Mouse (Mus musculus): ENCODE data around the gene Rab11a. TPM values are rescaled to one million over a fixed set of nuclear protein-coding genes. Genes with fewer than 3 reads are reported as not detected.
A peak's percentile ranks its signal among the peaks of the same experiment; 100 is the strongest.
"Not testable (repeated sequence)": the region's sequence is repeated elsewhere in the genome, so short reads cannot be mapped to it uniquely, and the experiment has no call there.

Rab11a gene
- polyA plus RNA-seq, 1 experiment from 2014 or later, result 252 TPM

GRCm38 (mm10) chr9:64696404-64696803, 41.2 kb downstream of the Rab11a start:
- WGBS, result 92% methylated on average over 4 of the region's 4 CpGs
- Histone ChIP-seq H3K27me3 (ENCODE audit: control insufficient read depth, insufficient read depth, low read length) (no peaks in the 10 kb centered on the region), H3K27ac (replicated peaks; ENCODE audit: low read depth, low read length) (no peak overlapping the region), H3K4me2 (ENCODE audit: low read depth, severe bottlenecking) (no peak overlapping the region), H3K9ac (ENCODE audit: low read length) (no peak overlapping the region), H3K4me1 (ENCODE audit: control insufficient read depth, insufficient read depth, low read length) (no peaks in the 10 kb centered on the region), H3K9me3 (ENCODE audit: control insufficient read depth, low read length) (no peaks in the 10 kb centered on the region), H3K4me3 (ENCODE audit: low read depth, low read length) (no peak overlapping the region), H3K36me3 (ENCODE audit: control insufficient read depth, insufficient read depth, low read length) (no peaks in the 10 kb centered on the region; the same call in 1 of the 2 replicates)
- ATAC-seq (ENCODE audit: insufficient number of reproducible peaks, low FRiP score, low TSS enrichment, low read depth), result no peak
- DNase-seq (ENCODE audit: low spot score), result no peak

DNA sequence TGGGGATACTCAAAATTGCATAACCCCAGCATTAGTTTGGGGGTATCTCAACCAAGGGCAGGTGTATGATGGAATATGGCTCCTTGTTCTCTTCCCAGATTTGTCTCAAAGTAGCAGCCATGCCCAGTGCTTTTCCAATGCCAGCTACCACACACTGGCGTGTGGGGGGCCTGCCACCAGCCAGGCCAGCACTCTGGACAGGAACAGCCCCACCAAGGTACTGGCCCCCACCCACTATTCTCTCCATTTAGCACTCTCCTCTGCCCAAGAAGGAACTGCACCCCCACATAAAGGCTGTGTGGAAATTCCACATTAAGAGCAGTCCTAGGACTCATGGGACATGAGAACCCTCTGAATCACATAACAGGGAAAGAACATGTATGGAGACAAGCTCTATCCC, 42.3 kb downstream of the Rab11a start:
- Histone ChIP-seq H3K4me3 (ENCODE audit: low read depth, low read length) (no peak overlapping the region), H3K4me2 (ENCODE audit: low read depth, severe bottlenecking) (no peak overlapping the region), H3K27ac (replicated peaks; ENCODE audit: low read depth, low read length) (no peak overlapping the region), H3K9ac (ENCODE audit: low read length) (no peak overlapping the region), H3K4me1 (ENCODE audit: control insufficient read depth, insufficient read depth, low read length) (no peaks in the 10 kb centered on the region), H3K36me3 (ENCODE audit: control insufficient read depth, insufficient read depth, low read length) (no peaks in the 10 kb centered on the region), H3K27me3 (ENCODE audit: control insufficient read depth, insufficient read depth, low read length) (no peaks in the 10 kb centered on the region), H3K9me3 (ENCODE audit: control insufficient read depth, low read length) (no peaks in the 10 kb centered on the region)
- 94% methylated on average over 1 of the region's 1 CpGs for WGBS
- no peak for DNase-seq (ENCODE audit: low spot score)
- no peak for ATAC-seq (ENCODE audit: insufficient number of reproducible peaks, low FRiP score, low TSS enrichment, low read depth)

DNA sequence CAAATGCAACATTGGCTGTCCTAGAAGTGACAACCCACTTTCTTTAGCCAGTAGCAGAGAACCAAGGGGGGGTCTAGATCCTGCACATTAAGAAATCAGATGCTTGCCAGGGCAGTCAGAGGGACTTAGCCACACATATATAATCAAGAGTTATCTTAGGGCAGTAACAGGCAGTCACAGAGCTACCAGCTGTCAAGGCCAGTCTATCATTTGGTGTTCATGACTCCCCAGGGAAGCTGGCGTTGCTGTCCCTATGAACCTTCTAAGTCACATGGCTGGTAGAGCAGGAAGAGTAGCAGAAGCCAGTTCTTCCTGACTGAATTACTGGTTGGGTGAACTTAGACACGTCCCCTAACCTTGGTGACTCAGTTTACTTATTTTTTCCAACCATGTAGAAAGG, 44.5 kb downstream of the Rab11a start:
- Histone ChIP-seq H3K9me3 (ENCODE audit: control insufficient read depth, low read length) (no peaks in the 10 kb centered on the region), H3K9ac (ENCODE audit: low read length) (no peak overlapping the region), H3K27ac (replicated peaks; ENCODE audit: low read depth, low read length) (no peak overlapping the region), H3K36me3 (ENCODE audit: control insufficient read depth, insufficient read depth, low read length) (no peaks in the 10 kb centered on the region), H3K4me1 (ENCODE audit: control insufficient read depth, insufficient read depth, low read length) (0 out of 2 replicates have a peak, but pooled peaks cover under 1% of the 10 kb centered on the region), H3K4me2 (ENCODE audit: low read depth, severe bottlenecking) (no peak overlapping the region), H3K4me3 (ENCODE audit: low read depth, low read length) (no peak overlapping the region), H3K27me3 (ENCODE audit: control insufficient read depth, insufficient read depth, low read length) (no peaks in the 10 kb centered on the region)
- no peak for ATAC-seq (ENCODE audit: insufficient number of reproducible peaks, low FRiP score, low TSS enrichment, low read depth)
- DNase-seq (ENCODE audit: low spot score), result no peak
- WGBS, result 75% methylated on average over 2 of the region's 2 CpGs

GRCm38 (mm10) chr9:64691176-64691575, 46.4 kb downstream of the Rab11a start:
- Histone ChIP-seq H3K4me2 (ENCODE audit: low read depth, severe bottlenecking) (no peak overlapping the region), H3K4me3 (ENCODE audit: low read depth, low read length) (no peak overlapping the region), H3K9me3 (ENCODE audit: control insufficient read depth, low read length) (no peaks in the 10 kb centered on the region), H3K27me3 (ENCODE audit: control insufficient read depth, insufficient read depth, low read length) (no peaks in the 10 kb centered on the region), H3K27ac (replicated peaks; ENCODE audit: low read depth, low read length) (no peak overlapping the region), H3K4me1 (ENCODE audit: control insufficient read depth, insufficient read depth, low read length) (peaks cover 8% of the 10 kb centered on the region; the same call in 1 of the 2 replicates), H3K9ac (ENCODE audit: low read length) (no peak overlapping the region), H3K36me3 (ENCODE audit: control insufficient read depth, insufficient read depth, low read length) (no peaks in the 10 kb centered on the region)
- WGBS, result 7% methylated on average over 7 of the region's 7 CpGs
- ATAC-seq (ENCODE audit: insufficient number of reproducible peaks, low FRiP score, low TSS enrichment, low read depth), result no peak
- peak; percentile 80 for DNase-seq (ENCODE audit: low spot score)

GRCm38 (mm10) chr9:64690771-64691170, 46.8 kb downstream of the Rab11a start:
- WGBS, result 93% methylated on average over 2 of the region's 2 CpGs
- no peaks in the 10 kb centered on the region for H3K9me3 ChIP-seq (ENCODE audit: control insufficient read depth, low read length)
- H3K4me3 ChIP-seq (ENCODE audit: low read depth, low read length), result no peak overlapping the region
- H3K4me2 ChIP-seq (ENCODE audit: low read depth, severe bottlenecking), result no peak overlapping the region
- DNase-seq (ENCODE audit: low spot score) (no peak), ATAC-seq (ENCODE audit: insufficient number of reproducible peaks, low FRiP score, low TSS enrichment, low read depth) (no peak)
- peaks cover 8% of the 10 kb centered on the region; the same call in 1 of the 2 replicates for H3K4me1 ChIP-seq (ENCODE audit: control insufficient read depth, insufficient read depth, low read length)
- H3K36me3 ChIP-seq (ENCODE audit: control insufficient read depth, insufficient read depth, low read length), result no peaks in the 10 kb centered on the region
- H3K9ac ChIP-seq (ENCODE audit: low read length), result no peak overlapping the region
- H3K27me3 ChIP-seq (ENCODE audit: control insufficient read depth, insufficient read depth, low read length), result no peaks in the 10 kb centered on the region
- no peak overlapping the region for H3K27ac ChIP-seq (replicated peaks; ENCODE audit: low read depth, low read length)

DNA sequence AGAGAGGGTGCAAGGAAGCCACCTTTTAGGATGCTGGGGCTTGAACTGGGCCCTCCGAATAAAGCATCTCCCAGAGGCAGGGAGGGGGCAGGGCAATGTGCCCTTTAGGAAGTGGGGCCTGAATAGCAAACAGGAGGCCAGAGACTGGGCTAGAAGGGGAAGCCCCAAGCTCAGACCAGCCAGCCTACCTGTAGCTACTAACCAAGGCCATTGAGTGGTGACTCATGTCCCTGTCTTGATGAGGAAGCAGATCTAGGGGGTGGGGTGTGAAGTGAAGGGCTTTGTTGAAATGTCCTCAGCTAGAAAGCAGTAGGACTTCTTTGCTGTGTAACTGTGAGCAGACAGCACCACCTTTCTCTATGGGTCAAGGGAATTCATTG, 49.6 kb downstream of the Rab11a start:
- ATAC-seq (ENCODE audit: insufficient number of reproducible peaks, low FRiP score, low TSS enrichment, low read depth), result no peak
- Histone ChIP-seq H3K27ac (replicated peaks; ENCODE audit: low read depth, low read length) (no peak overlapping the region), H3K4me1 (ENCODE audit: control insufficient read depth, insufficient read depth, low read length) (peaks cover 11% of the 10 kb centered on the region; the same call in 1 of the 2 replicates), H3K36me3 (ENCODE audit: control insufficient read depth, insufficient read depth, low read length) (no peaks in the 10 kb centered on the region), H3K4me3 (ENCODE audit: low read depth, low read length) (no peak overlapping the region), H3K27me3 (ENCODE audit: control insufficient read depth, insufficient read depth, low read length) (no peaks in the 10 kb centered on the region), H3K9ac (ENCODE audit: low read length) (no peak overlapping the region), H3K4me2 (ENCODE audit: low read depth, severe bottlenecking) (no peak overlapping the region), H3K9me3 (ENCODE audit: control insufficient read depth, low read length) (no peaks in the 10 kb centered on the region)
- DNase-seq (ENCODE audit: low spot score), result no peak
- 25% methylated on average over 1 of the region's 1 CpGs for WGBS

- peak; percentile 53 for DNase-seq (ENCODE audit: low spot score)
- no peaks in the 10 kb centered on the region for H3K27me3 ChIP-seq (ENCODE audit: control insufficient read depth, insufficient read depth, low read length)
- H3K27ac ChIP-seq (replicated peaks; ENCODE audit: low read depth, low read length), result no peak overlapping the region
- H3K4me1 ChIP-seq (ENCODE audit: control insufficient read depth, insufficient read depth, low read length), result peaks cover 11% of the 10 kb centered on the region; the same call in 1 of the 2 replicates
- H3K4me3 ChIP-seq (ENCODE audit: low read depth, low read length), result no peak overlapping the region
- 20% methylated on average over 13 of the region's 13 CpGs for WGBS
- H3K9me3 ChIP-seq (ENCODE audit: control insufficient read depth, low read length), result no peaks in the 10 kb centered on the region
- no peak overlapping the region for H3K9ac ChIP-seq (ENCODE audit: low read length)
- ATAC-seq (ENCODE audit: insufficient number of reproducible peaks, low FRiP score, low TSS enrichment, low read depth), result no peak
- H3K4me2 ChIP-seq (ENCODE audit: low read depth, severe bottlenecking), result no peak overlapping the region
- H3K36me3 ChIP-seq (ENCODE audit: control insufficient read depth, insufficient read depth, low read length), result no peaks in the 10 kb centered on the region
These were observed 50.2 kb downstream of the Rab11a start for GRCm38 (mm10) chr9:64687122-64688014.

DNA sequence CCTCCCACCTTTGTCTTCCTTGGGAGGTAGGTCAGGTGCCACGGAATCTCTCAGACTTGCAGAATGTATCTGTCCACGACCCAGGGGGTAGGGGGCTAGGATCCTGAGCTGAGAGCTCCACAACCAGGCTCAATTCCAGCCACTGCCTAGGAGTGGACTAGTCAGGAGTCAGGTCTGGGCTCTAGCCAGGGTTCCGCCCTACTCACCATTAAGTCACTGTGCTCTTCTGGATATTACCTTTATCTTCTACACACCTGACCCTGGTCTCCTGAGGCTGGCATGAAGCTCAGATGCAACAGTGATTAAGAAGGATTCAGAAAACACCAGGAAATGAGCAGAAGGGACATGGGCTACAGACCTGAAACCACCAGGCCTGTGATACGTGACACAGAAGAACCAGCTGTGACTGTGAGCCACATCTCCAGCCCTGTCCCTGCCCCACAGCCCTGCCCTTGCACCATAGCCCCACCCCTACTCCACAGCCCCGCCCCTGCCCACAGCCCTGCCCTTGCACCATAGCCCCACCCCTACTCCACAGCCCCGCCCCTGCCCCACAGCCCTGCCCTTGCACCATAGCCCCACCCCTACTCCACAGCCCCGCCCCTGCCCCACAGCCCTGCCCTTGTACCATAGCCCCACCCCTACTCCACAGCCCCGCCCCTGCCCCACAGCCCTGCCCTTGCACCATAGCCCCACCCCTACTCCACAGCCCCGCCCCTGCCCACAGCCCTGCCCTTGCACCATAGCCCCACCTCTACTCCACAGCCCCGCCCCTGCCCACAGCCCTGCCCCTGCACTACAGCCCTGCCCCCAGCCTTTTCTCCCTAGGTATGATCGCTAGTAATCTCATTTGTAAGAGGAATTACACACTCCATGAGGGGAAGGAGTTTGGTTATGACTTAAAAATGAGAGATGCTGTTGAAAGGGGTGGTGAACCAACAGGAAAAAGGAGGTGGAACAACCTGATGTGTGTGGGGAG, 65.9 kb downstream of the Rab11a start:
- H3K9me3 ChIP-seq (ENCODE audit: control insufficient read depth, low read length); DNase-seq (ENCODE audit: low spot score); H3K4me3 ChIP-seq (ENCODE audit: low read depth, low read length); H3K36me3 ChIP-seq (ENCODE audit: control insufficient read depth, insufficient read depth, low read length); ATAC-seq (ENCODE audit: insufficient number of reproducible peaks, low FRiP score, low TSS enrichment, low read depth); H3K27ac ChIP-seq (replicated peaks; ENCODE audit: low read depth, low read length); H3K9ac ChIP-seq (ENCODE audit: low read length); H3K4me1 ChIP-seq (ENCODE audit: control insufficient read depth, insufficient read depth, low read length); H3K27me3 ChIP-seq (ENCODE audit: control insufficient read depth, insufficient read depth, low read length); H3K4me2 ChIP-seq (ENCODE audit: low read depth, severe bottlenecking): not testable (repeated sequence)
- WGBS, result 36% methylated on average over 7 of the region's 11 CpGs

All from limb, embryonic 11.5 days (tissue).